Mouse (Mus musculus) testis, adult 2 months (tissue): ENCODE data around the gene Kmt2c. TPM values are rescaled to one million over a fixed set of nuclear protein-coding genes. Genes with fewer than 3 reads are reported as not detected.

Source experiments
- H3K27ac ChIP-seq: fragments of 200-500 bp; 2 replicates; pipeline ENCODE4 v1.5.1; 2012; ENCODE audit warnings: low read depth, low read length; ENCODE audit not compliant: control insufficient read depth, insufficient read depth
- H3K27me3 ChIP-seq: fragments of 200-500 bp; 2 replicates; pipeline ENCODE4 v1.6.1; 2012; ENCODE audit warnings: mild to moderate bottlenecking, low read length, moderate library complexity; ENCODE audit not compliant: control insufficient read depth, insufficient read depth
- H3K36me3 ChIP-seq: fragments of 200-500 bp; 2 replicates; pipeline ENCODE4 v1.6.1; 2012; ENCODE audit warnings: mild to moderate bottlenecking, low read length; ENCODE audit not compliant: control insufficient read depth, insufficient read depth
- H3K4me1 ChIP-seq: fragments of 200-500 bp; 2 replicates; pipeline ENCODE4 v1.6.1; 2012; ENCODE audit warnings: low read length; ENCODE audit not compliant: control insufficient read depth, insufficient read depth
- H3K4me3 ChIP-seq: fragments of 200-500 bp; 2 replicates; pipeline ENCODE4 v1.5.1; 2012; ENCODE audit warnings: low read depth, mild to moderate bottlenecking, low read length, moderate library complexity, mixed read lengths; ENCODE audit not compliant: control insufficient read depth
- CTCF ChIP-seq: fragments of 200-500 bp; IDR thresholded peaks from 2 replicates; pipeline ENCODE4 v1.5.1; 2012; ENCODE audit warnings: low read depth, mild to moderate bottlenecking, inconsistent platforms, low read length, moderate library complexity; ENCODE audit not compliant: control insufficient read depth, insufficient read depth, insufficient replicate concordance
- POLR2A ChIP-seq: fragments of 200-500 bp; IDR thresholded peaks from 2 replicates; pipeline ENCODE4 v1.6.1; 2012; ENCODE audit warnings: low read depth, mild to moderate bottlenecking, inconsistent platforms, low read length, moderate library complexity; ENCODE audit not compliant: control insufficient read depth
- polyA plus RNA-seq: library from polyadenylated mRNA; depleted of rRNA; stranded (reverse); fragments of >200 nt; gene quantifications from 2 replicates; pipeline ENCODE4 v1.2.3, GENCODE M21; 2012

The Kmt2c gene
- polyA plus RNA-seq, 1 experiment = 7.7 TPM

- no peak for TF ChIP-seq POLR2A
- no peak for TF ChIP-seq CTCF
- H3K4me3 ChIP-seq = peak overlapping the region; percentile 92
- peak overlapping the region; percentile 92 for H3K27ac ChIP-seq
These were observed 30.4 kb upstream of the Kmt2c start for GRCm38 (mm10) chr5:25528851-25529528.

GRCm38 (mm10) chr5:25527971-25528370 is 29.4 kb upstream of the Kmt2c start:
- Histone ChIP-seq H3K4me1 (peaks cover 14% of the 10 kb centered on the region), H3K27ac (peak overlapping the region; percentile 47), H3K27me3 (no peaks in the 10 kb centered on the region), H3K36me3 (no peaks in the 10 kb centered on the region), H3K4me3 (no peak overlapping the region)
- no peak for TF ChIP-seq CTCF
- no peak for TF ChIP-seq POLR2A

More at GRCm38 (mm10) chr5:25528851-25529528, 30.4 kb upstream of the Kmt2c start:
- Histone ChIP-seq H3K36me3 (no peaks in the 10 kb centered on the region), H3K4me1 (peaks cover 14% of the 10 kb centered on the region), H3K27me3 (no peaks in the 10 kb centered on the region)

GRCm38 (mm10) chr5:25526926-25527325 is 28.3 kb upstream of the Kmt2c start:
- TF ChIP-seq POLR2A = no peak
- no peak for TF ChIP-seq CTCF
- Histone ChIP-seq H3K36me3 (no peaks in the 10 kb centered on the region), H3K27me3 (no peaks in the 10 kb centered on the region), H3K27ac (no peak overlapping the region), H3K4me3 (no peak overlapping the region), H3K4me1 (peaks cover 8% of the 10 kb centered on the region)

- Histone ChIP-seq H3K27ac (no peak overlapping the region), H3K4me1 (peaks cover 8% of the 10 kb centered on the region), H3K4me3 (no peak overlapping the region), H3K27me3 (no peaks in the 10 kb centered on the region), H3K36me3 (no peaks in the 10 kb centered on the region)
- TF ChIP-seq POLR2A = no peak
- TF ChIP-seq CTCF = no peak
These were observed 27.5 kb upstream of the Kmt2c start for GRCm38 (mm10) chr5:25526116-25526515.

- Histone ChIP-seq H3K27ac (no peak overlapping the region), H3K27me3 (no peaks in the 10 kb centered on the region), H3K36me3 (no peaks in the 10 kb centered on the region), H3K4me3 (no peak overlapping the region), H3K4me1 (no peaks in the 10 kb centered on the region)
- TF ChIP-seq POLR2A (no peak), CTCF (no peak)
These were observed 22.9 kb upstream of the Kmt2c start for GRCm38 (mm10) chr5:25521461-25521860.

- no peak overlapping the region for H3K4me3 ChIP-seq
- no peaks in the 10 kb centered on the region; the same call in 1 of the 2 replicates for H3K4me1 ChIP-seq
- no peaks in the 10 kb centered on the region for H3K27me3 ChIP-seq
- H3K27ac ChIP-seq = no peak overlapping the region
- H3K36me3 ChIP-seq = no peaks in the 10 kb centered on the region
- no peak for TF ChIP-seq CTCF
- no peak for TF ChIP-seq POLR2A
These were observed 21.2 kb upstream of the Kmt2c start for GRCm38 (mm10) chr5:25519820-25520219.

- Histone ChIP-seq H3K27ac (no peak overlapping the region), H3K27me3 (no peaks in the 10 kb centered on the region), H3K36me3 (no peaks in the 10 kb centered on the region), H3K4me3 (peak overlapping the region; percentile 18), H3K4me1 (no peaks in the 10 kb centered on the region; the same call in 1 of the 2 replicates)
- no peak for TF ChIP-seq POLR2A
- TF ChIP-seq CTCF = no peak
These were observed 19.0 kb upstream of the Kmt2c start for GRCm38 (mm10) chr5:25517550-25517949.

GRCm38 (mm10) chr5:25516301-25516895 is 17.8 kb upstream of the Kmt2c start:
- no peaks in the 10 kb centered on the region; the same call in 1 of the 2 replicates for H3K4me1 ChIP-seq
- H3K27ac ChIP-seq = no peak overlapping the region
- TF ChIP-seq CTCF (no peak), POLR2A (no peak)
- no peaks in the 10 kb centered on the region for H3K27me3 ChIP-seq
- H3K36me3 ChIP-seq = no peaks in the 10 kb centered on the region
- H3K4me3 ChIP-seq = peak overlapping the region; percentile 18
